Comparison of ENCODE assay signal across 11 mouse cellular contexts in the genomic region with DNA sequence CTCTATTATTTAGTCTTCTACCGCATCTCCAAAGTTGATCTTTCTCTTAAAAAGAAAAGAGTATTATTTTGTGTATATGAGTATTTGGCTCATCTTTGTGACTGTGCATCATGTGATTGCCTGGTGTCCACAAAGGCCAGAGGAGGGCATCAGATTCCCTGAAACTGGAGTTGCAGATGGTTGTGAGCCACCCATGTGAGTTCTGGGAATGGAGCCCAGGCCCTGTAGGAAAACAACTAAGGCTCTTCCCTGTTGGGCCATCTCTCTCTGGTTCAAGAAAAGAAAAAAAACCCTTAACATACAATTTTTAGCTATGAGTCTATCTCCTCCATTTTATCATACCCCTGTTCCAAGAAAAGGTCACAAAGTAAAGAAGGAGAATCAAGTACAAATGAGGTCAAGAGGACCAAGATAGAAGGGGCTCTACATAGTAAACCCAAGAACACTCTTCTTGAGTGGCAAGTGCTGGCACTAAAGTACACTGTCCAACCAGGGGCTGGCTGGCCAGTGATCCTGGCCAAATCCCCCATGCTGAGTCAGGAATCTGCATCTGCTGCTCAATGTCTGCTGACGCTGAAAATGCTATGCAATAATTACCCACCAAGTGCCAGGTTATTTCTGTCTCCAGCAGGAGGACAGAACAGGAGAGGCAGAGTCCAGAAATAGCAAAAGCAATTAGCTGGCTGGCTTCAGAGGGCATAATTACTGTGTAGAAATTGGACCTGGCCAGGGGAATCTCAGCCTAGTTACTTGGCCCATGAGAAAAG.
DNase-seq lines count a peak whose midpoint lies in the region; ATAC-seq and TF ChIP-seq lines count a peak whose summit lies in the region.
"Had no signal": no experiment of that assay in that cellular context is flagged by ENCODE, and none has a peak within 500 bp of the region (broad histone marks: within the 10 kb centered on the region; RNA-seq: fewer than 3 reads in every experiment).

No protein-coding gene starts in this region.

- H3K36me3 ChIP-seq in midbrain, postnatal 0 days (ENCODE audit: insufficient read depth, low read length), result no peaks in the 10 kb centered on the region
- no peaks in the 10 kb centered on the region for H3K36me3 ChIP-seq in midbrain, embryonic 11.5 days (ENCODE audit: control insufficient read depth, insufficient read depth, low read length)
- H3K36me3 ChIP-seq: limb, embryonic 12.5 days; midbrain, embryonic 10.5 days had no signal

- H3K27ac ChIP-seq in midbrain, postnatal 0 days (ENCODE audit: low read depth, low read length), result no peak overlapping the region
- no peak overlapping the region for H3K27ac ChIP-seq in midbrain, embryonic 11.5 days (ENCODE audit: low read depth, low read length)
- H3K27ac ChIP-seq: kidney, postnatal 0 days; limb, embryonic 12.5 days; midbrain, embryonic 10.5 days had no signal

- H3K9me3 ChIP-seq in midbrain, postnatal 0 days (ENCODE audit: low read length), result no peaks in the 10 kb centered on the region
- no peaks in the 10 kb centered on the region for H3K9me3 ChIP-seq in midbrain, embryonic 11.5 days (ENCODE audit: control insufficient read depth, low read length)
- H3K9me3 ChIP-seq: limb, embryonic 12.5 days; midbrain, embryonic 10.5 days had no signal

- no peak overlapping the region for H3K4me3 ChIP-seq in midbrain, postnatal 0 days (ENCODE audit: low read depth, low read length)
- H3K4me3 ChIP-seq in midbrain, embryonic 11.5 days (ENCODE audit: low read depth, low read length), result no peak overlapping the region
- H3K4me3 ChIP-seq: limb, embryonic 12.5 days; midbrain, embryonic 10.5 days had no signal

- peak; percentile 75 for DNase-seq in midbrain, postnatal 0 days (ENCODE audit: low spot score)
- DNase-seq in midbrain, embryonic 11.5 days (ENCODE audit: low spot score, missing footprints), result no peak
- peak; percentile 70 to 82 for DNase-seq in cerebellum, postnatal 25 days
- DNase-seq in heart, postnatal 10 days, result peak; percentile 25 to 58
- DNase-seq in embryo, embryonic 10.5 days (ENCODE audit: low spot score), result no peak
- DNase-seq in layer of hippocampus, adult 11-12 months (ENCODE audit: low spot score), result no peak
- no peak for DNase-seq in spleen, postnatal 14 days (ENCODE audit: low spot score in 2 of 2)
- DNase-seq: lung, embryonic 14.5 days had no signal

- no peaks in the 10 kb centered on the region for H3K27me3 ChIP-seq in midbrain, postnatal 0 days (ENCODE audit: insufficient read depth, low read length)
- H3K27me3 ChIP-seq in midbrain, embryonic 11.5 days (ENCODE audit: control insufficient read depth, insufficient read depth, low read length), result no peaks in the 10 kb centered on the region
- H3K27me3 ChIP-seq: limb, embryonic 12.5 days had no signal

- no peak overlapping the region for H3K4me2 ChIP-seq in midbrain, postnatal 0 days (ENCODE audit: low read depth, low read length, poor library complexity, severe bottlenecking)
- H3K4me2 ChIP-seq in midbrain, embryonic 11.5 days, result no peak overlapping the region
- H3K4me2 ChIP-seq: limb, embryonic 12.5 days; lung, embryonic 14.5 days had no signal

- ATAC-seq in midbrain, postnatal 0 days (ENCODE audit: low FRiP score), result peak; percentile 38; the same call in 1 of the 2 replicates
- no peak for ATAC-seq in midbrain, embryonic 11.5 days (ENCODE audit: low FRiP score)

- intact Hi-C loops in heart, postnatal 10 days (cut with DNase I), result no loop called here

- TF ChIP-seq CTCF in midbrain, postnatal 0 days (IDR thresholded peaks at IDR 0.05), result no peak

- 76% methylated on average over 2 of the region's 2 CpGs for WGBS in midbrain, postnatal 0 days
- WGBS in midbrain, embryonic 11.5 days, result 78% methylated on average over 2 of the region's 2 CpGs

- H3K9ac ChIP-seq in midbrain, postnatal 0 days (replicated peaks; ENCODE audit: low read length, poor library complexity, severe bottlenecking), result no peak overlapping the region
- H3K9ac ChIP-seq in midbrain, embryonic 11.5 days (ENCODE audit: low read length), result no peak overlapping the region
- H3K9ac ChIP-seq: limb, embryonic 12.5 days; lung, embryonic 14.5 days had no signal

- no peaks in the 10 kb centered on the region for H3K4me1 ChIP-seq in midbrain, postnatal 0 days (ENCODE audit: insufficient read depth, low read length)
- H3K4me1 ChIP-seq in midbrain, embryonic 11.5 days (ENCODE audit: control insufficient read depth, insufficient read depth, low read length), result no peaks in the 10 kb centered on the region
- H3K4me1 ChIP-seq: limb, embryonic 12.5 days; midbrain, embryonic 10.5 days had no signal

Comparison
In these comparisons a context has a peak if more than half of its experiments do, and no peak if none do; other contexts are left out.
1. DNase-seq: peak in midbrain, postnatal 0 days (single experiment), cerebellum, postnatal 25 days (2 of 2) and heart, postnatal 10 days (2 of 2); none in midbrain, embryonic 11.5 days (single experiment), embryo, embryonic 10.5 days (single experiment), layer of hippocampus, adult 11-12 months (single experiment) and spleen, postnatal 14 days (0 of 2).